Mouse (Mus musculus): ENCODE measurements at regions not wholly inside any gene's neighbourhood (a gene's known extent, or its start where the extent isn't known, plus 50 kb on each side); places are given as distances from the start of the nearest gene placed in this dataset.

DNA sequence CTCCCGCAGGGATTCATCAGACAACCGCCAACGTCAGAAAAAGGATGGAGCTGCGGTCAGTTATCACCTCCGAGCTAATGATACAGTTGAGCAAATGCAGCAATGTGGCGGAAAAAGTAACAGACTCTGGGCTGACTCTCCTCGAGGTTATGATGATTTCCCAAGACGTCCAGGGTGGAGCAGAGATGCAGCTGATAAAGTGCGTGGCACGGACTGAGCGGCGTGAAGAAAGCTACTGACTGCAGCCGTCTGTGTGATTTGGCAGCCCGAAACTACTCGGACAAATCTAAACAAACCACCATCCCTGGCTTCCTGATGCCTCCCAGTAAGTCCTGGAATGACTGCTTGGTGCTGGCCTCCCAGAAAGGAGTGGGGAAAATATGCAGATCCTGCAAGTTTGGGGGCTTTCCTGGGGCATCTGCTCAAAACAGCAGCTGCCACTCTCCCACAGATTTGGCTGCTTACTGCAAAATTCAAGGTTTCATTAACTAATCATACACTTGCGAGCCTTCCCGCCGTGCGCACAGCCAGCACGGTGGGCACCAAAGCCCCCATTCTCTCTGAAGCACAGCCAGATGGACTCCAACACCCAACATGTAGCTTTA is 181.9 kb downstream of the Nrp2 start:
- TF ChIP-seq POLR2AphosphoS2 (IDR thresholded peaks at IDR 0.05; ENCODE audit: low read depth, low read length) (no peak), MXI1 (IDR thresholded peaks at IDR 0.05; ENCODE audit: low read depth, low read length) (no peak), CTCF (conservative IDR thresholded peaks at IDR 0.05 in 1 of 2, IDR thresholded peaks at IDR 0.05 in 1 of 2; ENCODE audit: low read depth in 2 of 2, low read length in 2 of 2) (no peak), POLR2A (IDR thresholded peaks at IDR 0.05; ENCODE audit: low read depth, low read length) (no peak), MEF2A (IDR thresholded peaks at IDR 0.05; ENCODE audit: borderline replicate concordance, low read depth, low read length) (no peak), SMC3 (IDR thresholded peaks at IDR 0.05; ENCODE audit: low read depth, low read length) (no peak), ELF1 (IDR thresholded peaks at IDR 0.05; ENCODE audit: low read depth, low read length) (no peak), CHD2 (IDR thresholded peaks at IDR 0.05; ENCODE audit: low read length) (no peak), EP300 (IDR thresholded peaks at IDR 0.05; ENCODE audit: low read length) (no peak), SIN3A (IDR thresholded peaks at IDR 0.05; ENCODE audit: low read length) (no peak)

Measured in CH12.LX (cell line).